Mouse (Mus musculus): Measurements from ENCODE around the gene Lrrk1.

The Lrrk1 gene

DNA sequence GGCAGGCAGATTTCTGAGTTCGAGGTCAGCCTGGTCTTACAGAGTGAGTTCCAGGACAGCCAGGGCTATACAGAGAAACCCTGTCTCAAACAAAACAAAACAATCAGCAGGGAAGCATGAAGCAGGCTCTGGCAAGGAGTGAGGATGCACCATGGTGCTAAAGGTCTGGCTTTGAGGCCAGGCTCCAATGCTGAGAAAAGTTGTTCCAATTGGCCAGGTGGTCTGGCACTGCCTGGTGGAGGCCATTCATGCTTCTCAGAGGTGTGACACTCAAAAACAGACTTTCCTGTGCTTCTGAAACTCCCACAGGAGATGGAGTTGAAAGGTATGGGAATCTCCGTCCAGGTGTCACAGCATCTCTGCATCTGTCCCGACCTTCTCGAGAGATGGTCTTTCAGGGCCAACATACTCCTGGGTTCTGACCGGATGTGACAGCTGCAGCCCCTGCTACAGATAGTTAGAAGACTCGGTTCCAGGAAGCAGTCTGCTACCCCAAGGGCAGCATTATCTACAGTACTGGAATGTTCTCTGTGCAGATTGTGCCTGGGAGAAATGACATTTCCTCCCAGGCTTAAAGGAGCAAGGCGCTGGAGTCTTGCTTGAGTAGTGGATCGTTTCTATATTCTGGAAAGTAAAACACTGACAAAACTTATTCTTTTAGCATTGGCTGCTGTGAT is 134.0 kb downstream of the Lrrk1 start:
- DNase-seq (ENCODE audit: low spot score) = no peak

GRCm38 (mm10) chr7:66250030-66250429 is 138.1 kb downstream of the Lrrk1 start:
- peak; percentile 65 for DNase-seq (ENCODE audit: low spot score)

GRCm38 (mm10) chr7:66249426-66249825 is 138.7 kb downstream of the Lrrk1 start:
- DNase-seq (ENCODE audit: low spot score) = no peak

GRCm38 (mm10) chr7:66249020-66249419 is 139.1 kb downstream of the Lrrk1 start:
- DNase-seq (ENCODE audit: low spot score) = no peak

- DNase-seq (ENCODE audit: low spot score) = no peak
These were observed 139.9 kb downstream of the Lrrk1 start for GRCm38 (mm10) chr7:66248270-66248669.

DNA sequence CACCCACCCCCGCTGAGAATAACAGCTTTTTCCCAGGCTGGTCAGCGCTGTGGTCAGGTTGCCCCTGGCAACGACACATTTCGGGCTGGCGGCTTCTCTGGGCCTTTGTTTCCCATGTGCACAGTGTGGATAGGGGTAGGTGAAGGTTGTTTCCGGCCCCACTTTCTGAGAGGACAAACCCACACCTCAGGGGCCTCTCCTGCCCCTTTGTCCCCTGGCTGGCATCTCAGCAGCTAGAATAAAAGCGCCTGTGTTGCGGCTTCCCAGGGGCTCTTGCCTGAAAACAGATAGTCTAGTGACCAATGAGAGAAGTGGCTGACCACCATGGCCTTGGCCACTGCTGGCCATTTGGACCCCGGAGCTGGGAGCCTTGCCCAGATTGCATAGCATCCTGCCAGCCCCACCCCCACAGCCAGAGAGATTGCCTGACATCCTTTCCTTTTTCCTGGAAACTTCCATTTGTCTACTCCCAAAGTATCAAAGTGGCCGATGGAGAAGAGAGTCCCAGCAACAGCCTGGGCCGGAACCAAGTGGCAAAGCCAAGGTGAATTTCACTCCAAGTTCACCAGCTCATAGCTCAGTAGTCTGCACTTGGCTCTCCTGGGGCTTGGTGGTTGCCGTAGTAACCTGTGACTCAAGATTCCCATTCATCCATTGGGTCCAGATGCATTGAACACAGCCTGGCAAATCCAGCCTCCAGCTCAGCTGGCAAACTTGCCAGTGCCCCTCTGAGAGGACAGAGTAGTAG is 140.7 kb downstream of the Lrrk1 start:
- DNase-seq (ENCODE audit: low spot score) = peak; percentile 25

DNA sequence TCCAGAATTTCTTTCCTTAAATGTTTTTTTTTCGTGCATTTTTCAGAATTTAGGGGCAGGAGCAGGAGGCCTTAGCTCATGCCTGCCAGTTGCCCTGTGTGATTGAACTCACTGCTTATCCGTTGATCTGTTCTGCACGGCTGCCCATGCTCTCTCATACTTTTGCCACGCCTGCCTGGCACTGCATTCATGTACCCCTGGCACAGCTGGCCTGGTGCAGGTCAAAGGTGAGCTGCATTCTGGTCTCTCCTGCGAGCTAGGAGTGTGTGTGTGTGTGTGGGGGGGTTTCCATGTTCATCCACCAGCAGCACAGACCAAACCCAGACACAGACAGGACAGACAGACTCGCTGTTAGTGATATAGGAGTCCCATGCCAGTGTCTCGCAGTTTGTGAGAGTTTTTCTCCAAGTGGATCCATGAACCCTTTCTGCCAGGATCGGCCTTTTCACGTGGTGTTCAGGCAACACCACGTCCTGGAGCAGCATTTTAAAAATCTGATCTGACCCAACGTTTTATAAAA is 141.4 kb downstream of the Lrrk1 start:
- no peak for DNase-seq (ENCODE audit: low spot score)

DNA sequence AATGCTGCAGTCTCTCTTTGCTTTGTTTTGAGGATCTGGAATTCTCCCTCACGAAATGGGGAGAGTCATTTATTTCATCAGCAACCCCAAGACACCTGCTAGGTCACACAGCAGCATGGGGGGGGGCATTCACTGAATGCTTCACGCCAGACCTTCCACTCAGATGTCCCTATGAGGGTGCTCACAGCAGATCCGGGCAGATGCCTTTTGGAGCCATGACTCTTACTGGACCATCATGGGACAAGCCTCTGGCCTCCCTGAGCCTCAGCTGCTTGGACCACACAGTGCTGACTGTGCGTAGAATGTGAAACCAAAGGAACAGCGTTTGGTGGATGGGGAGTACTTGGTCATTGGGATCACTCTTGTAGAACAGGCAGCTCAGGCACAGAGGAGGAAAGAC is 142.5 kb downstream of the Lrrk1 start:
- DNase-seq (ENCODE audit: low spot score) = no peak

DNA sequence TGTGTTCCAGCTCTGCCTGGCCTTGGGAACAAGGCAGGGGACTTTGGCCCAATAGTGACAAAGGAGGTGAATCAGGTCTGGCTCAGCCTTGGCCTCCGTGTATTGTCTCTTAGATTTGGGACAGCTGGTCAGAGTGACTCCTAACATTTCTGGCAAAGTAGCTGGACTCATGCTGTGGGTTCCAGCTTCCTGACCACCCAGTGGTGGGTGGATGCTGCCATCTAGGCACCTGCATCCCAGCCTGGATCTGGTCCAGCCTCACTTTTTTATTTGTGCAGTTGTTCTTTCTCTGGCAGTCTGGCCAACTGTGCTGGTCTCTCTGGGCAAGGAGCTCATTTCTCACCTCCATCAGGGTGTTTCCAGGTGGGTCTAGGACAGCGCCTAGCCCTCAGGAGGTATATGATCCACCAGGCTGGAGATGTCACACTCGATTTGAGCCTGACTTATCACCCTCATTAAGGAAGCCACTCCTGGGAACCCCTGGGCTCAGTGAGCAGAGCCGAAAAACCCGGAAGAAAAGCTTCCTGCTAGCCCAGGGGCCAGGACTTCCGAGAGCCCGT is 144.3 kb downstream of the Lrrk1 start:
- no peak for DNase-seq (ENCODE audit: low spot score)

GRCm38 (mm10) chr7:66241855-66242412 is 146.2 kb downstream of the Lrrk1 start:
- no peak for DNase-seq (ENCODE audit: low spot score)

DNA sequence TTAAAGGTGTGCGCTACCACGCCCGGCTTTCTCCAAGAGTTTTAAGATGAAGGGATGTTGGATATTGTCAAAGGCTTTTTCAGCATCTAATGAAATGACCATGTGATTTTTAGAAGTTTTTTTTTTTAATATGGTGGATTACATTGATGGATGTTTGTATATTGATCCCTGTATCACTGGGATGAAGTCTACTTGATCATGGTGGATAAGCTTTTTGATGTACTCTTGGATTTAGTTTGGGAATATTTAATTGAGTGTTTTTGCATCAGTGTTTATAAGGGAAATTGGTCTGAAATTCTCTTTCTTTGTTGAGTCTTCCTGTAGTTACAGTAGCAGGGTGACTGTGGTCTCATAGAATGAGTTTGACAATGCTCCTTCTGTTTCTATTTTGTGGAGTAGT is 150.0 kb downstream of the Lrrk1 start:
- no peak for DNase-seq (ENCODE audit: low spot score)

DNA sequence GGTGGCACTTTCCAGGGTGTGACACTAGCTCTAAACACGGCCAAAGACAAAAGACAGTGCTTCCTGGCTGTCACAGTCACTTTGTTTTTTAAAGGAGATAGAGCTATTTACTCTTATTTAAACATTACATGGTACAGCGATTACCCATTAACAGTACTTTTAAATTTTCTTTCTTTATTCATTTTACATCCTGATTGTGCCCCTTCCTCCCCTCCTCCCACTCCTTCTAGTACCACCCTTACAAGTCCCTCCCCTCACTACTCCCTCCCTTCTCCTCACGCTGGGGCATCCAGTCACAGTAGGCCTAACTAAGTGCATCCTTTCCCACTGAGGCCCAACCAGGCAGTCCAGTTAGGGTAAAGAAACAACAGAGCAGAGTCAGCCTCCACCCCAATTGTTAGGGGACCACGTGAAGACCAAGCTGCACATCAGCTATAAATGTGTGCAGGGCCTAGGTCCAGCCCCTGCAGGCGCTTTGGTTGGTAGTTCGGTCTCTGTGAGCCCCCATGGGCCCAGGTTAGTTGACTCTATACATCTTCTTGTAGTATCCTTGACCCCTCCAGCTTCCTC is 154.1 kb downstream of the Lrrk1 start:
- no peak for DNase-seq (ENCODE audit: low spot score)

GRCm38 (mm10) chr7:66233141-66233946 is 154.8 kb downstream of the Lrrk1 start:
- DNase-seq (ENCODE audit: low spot score) = no peak

GRCm38 (mm10) chr7:66231861-66232260 is 156.3 kb downstream of the Lrrk1 start:
- no peak for DNase-seq (ENCODE audit: low spot score)

GRCm38 (mm10) chr7:66230638-66231550 is 157.3 kb downstream of the Lrrk1 start:
- DNase-seq (ENCODE audit: low spot score) = no peak

DNA sequence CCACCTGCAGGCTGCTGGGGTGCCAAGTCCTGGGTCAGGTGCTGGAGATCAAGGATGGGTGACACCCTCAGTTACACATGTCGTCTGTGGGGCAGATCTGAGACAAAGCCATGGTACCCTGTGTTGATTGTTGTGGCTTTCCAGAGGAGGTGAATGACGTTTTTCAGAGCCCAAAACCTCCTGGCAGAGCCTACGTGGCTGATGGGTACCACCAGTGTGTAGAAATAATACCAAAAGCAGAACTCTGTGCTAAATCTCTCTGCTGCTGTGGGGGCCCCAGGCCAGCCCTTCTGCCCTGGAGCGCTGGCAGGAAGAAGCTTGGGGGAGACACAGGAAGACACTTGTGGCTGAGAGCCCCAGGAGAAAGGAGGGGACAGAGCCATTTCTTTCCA is 157.9 kb downstream of the Lrrk1 start:
- no peak for DNase-seq (ENCODE audit: low spot score)

GRCm38 (mm10) chr7:66229433-66229832 is 158.7 kb downstream of the Lrrk1 start:
- DNase-seq (ENCODE audit: low spot score) = no peak

GRCm38 (mm10) chr7:66228610-66228920 is 159.6 kb downstream of the Lrrk1 start:
- no peak for DNase-seq (ENCODE audit: low spot score)

- no peak for DNase-seq (ENCODE audit: low spot score)
These were observed 160.1 kb downstream of the Lrrk1 start for GRCm38 (mm10) chr7:66227814-66228609.

DNA sequence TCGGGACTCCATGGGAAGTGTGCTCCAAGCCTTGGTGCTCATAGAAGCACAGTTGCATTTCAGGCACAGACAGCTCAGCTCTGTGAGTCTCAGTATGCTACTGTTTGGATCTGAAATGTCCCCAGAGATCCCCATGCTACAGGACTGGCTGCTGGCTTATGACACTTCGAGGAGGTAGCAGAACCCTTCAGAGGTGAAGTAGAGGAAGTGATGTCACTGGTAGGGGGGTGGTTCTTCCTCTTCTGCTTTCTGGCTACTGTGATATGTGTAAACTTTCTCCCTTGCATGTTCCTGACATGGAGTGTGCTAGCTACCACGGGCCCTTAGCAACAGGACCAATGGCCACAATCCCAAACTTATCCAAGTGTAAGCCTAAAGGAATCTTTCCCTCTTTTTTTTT is 162.3 kb downstream of the Lrrk1 start:
- no peak for DNase-seq (ENCODE audit: low spot score)

All from layer of hippocampus, adult 9-10 months (tissue).